Mouse (Mus musculus) liver, embryonic 16.5 days (tissue): Measurements from ENCODE around the gene Clk2. TPM values are rescaled to one million over a fixed set of nuclear protein-coding genes. Genes with fewer than 3 reads are reported as not detected.

Experiments used
- polyA plus RNA-seq: library from polyadenylated mRNA; unstranded; fragments of >200 nt; fragmentation: Nextera tagmentation; extraction: Ambion mirVana; gene quantifications from 2 replicates; pipeline ENCODE4 v1.2.1, GENCODE M21; 2015

Clk2 gene
- polyA plus RNA-seq, 1 experiment from 2014 or later: 8.4 TPM

Other genes starting within 250 kb of the Clk2 start
- gene Ash1l, start 214.2 kb upstream of the Clk2 start, polyA plus RNA-seq: 4.9 and 5.5 TPM in 2 replicates
- 78.9 and 86.8 TPM in 2 replicates for gene Dap3, start 213.6 kb upstream of the Clk2 start, polyA plus RNA-seq
- gene Rusc1, start 71.5 kb upstream of the Clk2 start, polyA plus RNA-seq: 2.6 and 3.3 TPM in 2 replicates
- 0.11 TPM in 1 of 2 replicates, not detected in the other for gene Gm43738, start 63.7 kb upstream of the Clk2 start, polyA plus RNA-seq
- 375 and 379 TPM in 2 replicates for gene Fdps, start 62.8 kb upstream of the Clk2 start, polyA plus RNA-seq
- 102 and 104 TPM in 2 replicates for gene Pklr, start 28.7 kb upstream of the Clk2 start, polyA plus RNA-seq
- 0.29 and 0.32 TPM in 2 replicates for gene Hcn3, start 4.6 kb upstream of the Clk2 start, polyA plus RNA-seq
- gene Scamp3, start 12.7 kb downstream of the Clk2 start, polyA plus RNA-seq: 47.5 and 49.0 TPM in 2 replicates
- gene Fam189b, start 18.3 kb downstream of the Clk2 start, polyA plus RNA-seq: 2.0 and 2.4 TPM in 2 replicates
- gene Gba, start 38.1 kb downstream of the Clk2 start, polyA plus RNA-seq: 27.5 and 28.0 TPM in 2 replicates
- gene Thbs3, start 50.4 kb downstream of the Clk2 start, polyA plus RNA-seq: 1.3 and 2.0 TPM in 2 replicates
- 94.4 and 95.3 TPM in 2 replicates for gene Mtx1, start 62.3 kb downstream of the Clk2 start, polyA plus RNA-seq
- 0.11 and 1.0 TPM in 2 replicates for gene Muc1, start 64.3 kb downstream of the Clk2 start, polyA plus RNA-seq
- 129 and 131 TPM in 2 replicates for gene Krtcap2, start 81.2 kb downstream of the Clk2 start, polyA plus RNA-seq
- 0.14 and 0.28 TPM in 2 replicates for gene Trim46, start 81.5 kb downstream of the Clk2 start, polyA plus RNA-seq
- 51.9 and 59.4 TPM in 2 replicates for gene Dpm3, start 94.6 kb downstream of the Clk2 start, polyA plus RNA-seq
- 18.9 and 22.2 TPM in 2 replicates for gene Slc50a1, start 105.8 kb downstream of the Clk2 start, polyA plus RNA-seq
- 8.1 and 12.7 TPM in 2 replicates for gene Efna1, start 116.3 kb downstream of the Clk2 start, polyA plus RNA-seq
- gene Efna3, start 158.2 kb downstream of the Clk2 start, polyA plus RNA-seq: 0.63 and 0.94 TPM in 2 replicates
- 0.51 and 0.60 TPM in 2 replicates for gene Efna4, start 173.2 kb downstream of the Clk2 start, polyA plus RNA-seq
- gene Adam15, start 185.2 kb downstream of the Clk2 start, polyA plus RNA-seq: 9.0 and 11.2 TPM in 2 replicates
- 0.05 TPM in 1 of 2 replicates, not detected in the other for gene Dcst2, start 197.2 kb downstream of the Clk2 start, polyA plus RNA-seq
- 0.12 TPM in 1 of 2 replicates, not detected in the other for gene Dcst1, start 200.5 kb downstream of the Clk2 start, polyA plus RNA-seq
- 2.4 and 2.7 TPM in 2 replicates for gene Zbtb7b, start 230.0 kb downstream of the Clk2 start, polyA plus RNA-seq
- gene Lenep, start 238.0 kb downstream of the Clk2 start, polyA plus RNA-seq: not detected in 2 replicates
- gene Flad1, start 247.1 kb downstream of the Clk2 start, polyA plus RNA-seq: 14.9 and 15.1 TPM in 2 replicates